Mouse (Mus musculus) heart, adult 11 months (tissue): ENCODE measurements around the gene Nme6.
"Not testable (repeated sequence)": the region's sequence is repeated elsewhere in the genome, so short reads cannot be mapped to it uniquely, and the experiment has no call there.

ENCODE experiments used
- DNase-seq: peaks from one replicate; pipeline ENCODE4 v3.0.0; 2022

The Nme6 gene

GRCm38 (mm10) chr9:109832391-109833087, at the start of gene Nme6:
Gene Nme6 (plus strand): TSS chr9:109832749.
- DNase-seq: peak; percentile 98

GRCm38 (mm10) chr9:109790570-109790969, 42.0 kb upstream of the Nme6 start, which contains the start of gene Fbxw27:
Gene Fbxw27 (minus strand): TSS chr9:109790670.
- DNase-seq: peak; percentile 33

- peak; percentile 16 for DNase-seq
Observed at GRCm38 (mm10) chr9:109795221-109795620, 37.3 kb upstream of the Nme6 start.

GRCm38 (mm10) chr9:109795811-109796210, 36.7 kb upstream of the Nme6 start:
- DNase-seq: peak; percentile 61

- no peak for DNase-seq
Observed at GRCm38 (mm10) chr9:109798051-109798450, 34.5 kb upstream of the Nme6 start.

- DNase-seq: not testable (repeated sequence)
Observed at GRCm38 (mm10) chr9:109805596-109805995, 27.0 kb upstream of the Nme6 start.

- no peak for DNase-seq
Observed at GRCm38 (mm10) chr9:109806260-109806659, 26.3 kb upstream of the Nme6 start.

GRCm38 (mm10) chr9:109806695-109807293, 25.8 kb upstream of the Nme6 start:
- no peak for DNase-seq

- DNase-seq: no peak
Observed at GRCm38 (mm10) chr9:109807898-109808297, 24.7 kb upstream of the Nme6 start.

GRCm38 (mm10) chr9:109811980-109812379, 20.6 kb upstream of the Nme6 start, which contains the start of gene Spink8:
Gene Spink8 (plus strand): TSS chr9:109812280.
- DNase-seq: no peak

GRCm38 (mm10) chr9:109813424-109813823, 19.1 kb upstream of the Nme6 start:
- DNase-seq: no peak

- no peak for DNase-seq
Observed at GRCm38 (mm10) chr9:109816341-109816740, 16.2 kb upstream of the Nme6 start.

GRCm38 (mm10) chr9:109825739-109826138, 6.8 kb upstream of the Nme6 start:
- DNase-seq: no peak

- DNase-seq: no peak
Observed at GRCm38 (mm10) chr9:109826181-109826580, 6.4 kb upstream of the Nme6 start.

GRCm38 (mm10) chr9:109833088-109833412, 501 bp downstream of the Nme6 start:
- no peak for DNase-seq

GRCm38 (mm10) chr9:109849312-109849758, 16.8 kb downstream of the Nme6 start, which contains the start of gene Camp:
Gene Camp (minus strand): TSS chr9:109849617.
- DNase-seq: peak; percentile 98

GRCm38 (mm10) chr9:109850099-109850498, 17.6 kb downstream of the Nme6 start:
- DNase-seq: no peak

- no peak for DNase-seq
Observed at GRCm38 (mm10) chr9:109854341-109854740, 21.8 kb downstream of the Nme6 start.

- DNase-seq: no peak
Observed at GRCm38 (mm10) chr9:109855947-109856346, 23.4 kb downstream of the Nme6 start.

- peak; percentile 93 for DNase-seq
Observed at GRCm38 (mm10) chr9:109862397-109863044, 30.0 kb downstream of the Nme6 start.

GRCm38 (mm10) chr9:109863085-109863484, 30.5 kb downstream of the Nme6 start:
- no peak for DNase-seq

- DNase-seq: no peak
Observed at GRCm38 (mm10) chr9:109866218-109866617, 33.7 kb downstream of the Nme6 start.

GRCm38 (mm10) chr9:109870983-109871572, 38.5 kb downstream of the Nme6 start:
- DNase-seq: no peak
